Mouse (Mus musculus) NIH3T3 (cell line): ENCODE results near the gene Cog2.

Experiments
- DNase-seq: peaks from one replicate; pipeline ENCODE4 v3.0.0-alpha.2; 2012; ENCODE audit warnings: low read depth

Cog2 gene

GRCm38 (mm10) chr8:124571732-124572429 is 51.3 kb downstream of the Cog2 start:
- DNase-seq = peak; percentile 87

- DNase-seq = peak; percentile 29
These were observed 51.8 kb downstream of the Cog2 start for GRCm38 (mm10) chr8:124572430-124572775.

DNA sequence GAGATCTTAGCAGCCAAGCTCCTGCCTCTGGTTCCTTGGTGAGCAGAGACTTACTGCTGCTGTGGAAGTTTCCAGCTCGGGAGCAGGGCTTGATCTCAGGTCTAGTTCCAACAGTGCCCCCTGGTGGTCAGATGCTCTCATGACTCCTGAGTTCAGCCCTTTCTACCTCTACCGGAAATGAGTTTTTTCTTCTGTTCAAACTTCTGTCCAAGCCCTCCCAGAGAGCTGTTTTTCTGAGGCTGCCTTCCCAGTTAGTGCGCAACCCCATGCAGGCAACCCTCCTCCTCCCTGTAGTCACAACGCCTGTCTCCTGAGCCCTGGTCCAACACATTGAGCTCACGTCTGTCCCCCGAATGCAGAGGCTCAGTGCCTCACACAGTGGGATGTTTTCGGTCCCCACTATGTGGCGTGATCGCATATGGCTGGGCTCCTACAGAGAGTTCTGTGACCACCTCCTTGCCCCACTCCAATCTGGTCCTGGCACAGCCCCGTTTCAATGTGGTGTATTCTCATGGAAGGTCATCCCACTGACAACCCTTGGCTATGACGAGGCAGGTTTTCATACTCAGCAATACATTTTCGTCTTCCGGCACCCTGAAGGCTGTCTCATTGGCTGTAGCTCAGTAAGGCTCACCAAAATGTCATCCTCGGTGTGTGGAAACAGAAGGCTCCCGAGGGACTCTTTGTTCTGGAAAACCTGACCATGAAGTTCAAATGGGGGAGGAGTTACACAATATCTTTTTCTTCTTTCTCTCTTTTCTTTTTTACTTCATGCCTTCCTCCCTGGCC is 53.2 kb downstream of the Cog2 start:
- DNase-seq = peak; percentile 97

DNA sequence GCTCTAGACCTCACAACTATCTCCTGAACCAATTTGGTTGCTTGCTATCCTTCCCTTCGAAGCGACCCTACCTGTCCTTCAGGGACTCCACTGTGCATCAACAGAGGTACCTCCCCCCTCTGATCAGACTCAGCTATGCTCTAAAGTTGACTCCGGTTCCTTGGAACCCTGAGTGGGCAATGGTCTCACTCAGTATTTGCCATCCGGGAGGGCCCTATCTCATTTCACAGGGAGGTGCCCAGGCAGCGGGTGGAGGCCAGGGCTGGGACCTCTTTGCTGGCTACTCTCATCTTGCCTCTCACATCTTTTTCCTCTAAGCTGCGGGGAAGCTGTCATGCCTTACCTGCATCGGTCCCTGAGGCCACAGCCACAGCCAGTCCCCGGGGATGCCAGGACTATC is 55.2 kb downstream of the Cog2 start, which contains the start of gene Capn9:
Gene Capn9, plus strand, starts transcription at position 301 of the 400 bp plus-strand sequence.
- DNase-seq = no peak

GRCm38 (mm10) chr8:124576751-124577150 is 56.2 kb downstream of the Cog2 start:
- no peak for DNase-seq

- DNase-seq = no peak
These were observed 65.3 kb downstream of the Cog2 start for GRCm38 (mm10) chr8:124585718-124586425.

DNA sequence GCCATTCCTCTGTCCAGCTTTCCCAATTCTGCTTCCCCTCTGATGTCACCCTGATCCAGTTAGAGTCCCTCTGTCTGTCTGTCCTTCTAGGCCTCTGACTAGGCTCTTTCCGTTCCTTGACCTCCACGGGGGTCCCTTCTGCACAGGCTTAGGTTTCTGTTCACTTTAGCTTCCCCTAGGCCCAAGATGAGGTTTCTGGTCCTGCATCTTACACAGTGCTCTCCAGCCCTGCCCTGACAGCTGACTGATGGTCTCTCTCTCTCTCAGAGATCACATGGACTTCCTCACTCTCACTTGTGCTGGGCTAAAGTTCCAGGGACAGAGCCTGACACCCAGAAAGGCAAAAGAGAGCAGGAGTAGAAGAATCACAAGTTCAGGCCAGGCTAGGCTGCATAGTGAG is 66.0 kb downstream of the Cog2 start:
- no peak for DNase-seq

GRCm38 (mm10) chr8:124589393-124589792 is 68.8 kb downstream of the Cog2 start:
- DNase-seq = no peak
